Mouse (Mus musculus) liver, embryonic 12.5 days (tissue): ENCODE data around the gene Hoxc4. TPM values are rescaled to one million over a fixed set of nuclear protein-coding genes. Genes with fewer than 3 reads are reported as not detected.

ENCODE experiments used
- ATAC-seq: fragments of 200-750 bp; cut with Nextera tagmentation; 2 replicates; pipeline ENCODE4 v1.8.0; 2017; ENCODE audit warnings: moderate number of reproducible peaks, mild to moderate bottlenecking, moderate library complexity
- H3K27ac ChIP-seq: fragments of 300-500 bp; sonication (generic); 2 replicates; pipeline ENCODE4 v1.5.1; 2016; ENCODE audit warnings: mild to moderate bottlenecking
- H3K27me3 ChIP-seq: fragments of 300-500 bp; sonication (generic); replicated peaks from 2 replicates; pipeline ENCODE4 v1.6.1; 2016; ENCODE audit warnings: mild to moderate bottlenecking, moderate library complexity
- H3K36me3 ChIP-seq: fragments of 300-500 bp; sonication (generic); 2 replicates; pipeline ENCODE4 v1.6.1; 2016; ENCODE audit warnings: mild to moderate bottlenecking, moderate library complexity
- H3K4me1 ChIP-seq: fragments of 300-500 bp; sonication (generic); 2 replicates; pipeline ENCODE4 v1.6.1; 2016
- H3K4me2 ChIP-seq: fragments of 300-500 bp; sonication (generic); 2 replicates; pipeline ENCODE4 v1.6.1; 2016; ENCODE audit warnings: mild to moderate bottlenecking, moderate library complexity
- H3K4me3 ChIP-seq: fragments of 300-500 bp; sonication (generic); 2 replicates; pipeline ENCODE4 v1.5.1; 2016; ENCODE audit warnings: mild to moderate bottlenecking, moderate library complexity
- H3K9ac ChIP-seq: fragments of 300-500 bp; sonication (generic); 2 replicates; pipeline ENCODE4 v1.6.1; 2016; ENCODE audit warnings: mild to moderate bottlenecking, moderate library complexity
- H3K9me3 ChIP-seq: fragments of 300-500 bp; sonication (generic); replicated peaks from 2 replicates; pipeline ENCODE4 v1.6.1; 2016; ENCODE audit warnings: mild to moderate bottlenecking, moderate library complexity
- WGBS: fragments of 180-500 bp; shearing (Covaris S2); methylation state at CpG from one replicate; pipeline ENCODE4 v1.1.7; 2016; ENCODE audit not compliant: insufficient replicate concordance; 5-methylcytosine and 5-hydroxymethylcytosine counted together
- polyA plus RNA-seq: library from polyadenylated mRNA; unstranded; fragments of >200 nt; fragmentation: Nextera tagmentation; extraction: Ambion mirVana; gene quantifications from 2 replicates; pipeline ENCODE4 v1.2.1, GENCODE M21; 2016

Hoxc4 gene
- polyA plus RNA-seq, 1 experiment from 2014 or later, result 1.3 TPM

DNA sequence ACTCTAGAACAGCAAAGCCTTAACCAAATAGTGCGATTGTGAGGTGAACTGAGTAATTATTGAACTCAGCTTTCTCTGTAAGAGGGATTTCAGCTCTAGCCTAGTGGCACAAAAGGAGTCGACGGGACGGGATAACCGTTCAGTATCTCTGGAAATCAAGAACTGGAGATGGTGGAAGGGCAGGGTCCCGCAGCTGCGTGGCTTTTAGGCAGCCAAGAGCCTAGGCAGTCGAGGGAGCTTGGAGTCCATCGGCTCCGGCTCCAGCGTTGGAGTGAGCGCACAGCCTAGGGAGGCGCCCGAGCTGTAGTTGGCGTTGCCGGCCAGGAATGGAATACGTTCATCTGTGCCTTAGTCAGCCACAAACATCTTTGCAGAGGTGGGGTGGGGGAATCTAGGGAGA, 13.4 kb upstream of the Hoxc4 start:
- Histone ChIP-seq H3K36me3 (no peaks in the 10 kb centered on the region), H3K9ac (no peak overlapping the region), H3K27me3 (peaks cover 100% of the 10 kb centered on the region), H3K4me2 (no peak overlapping the region), H3K27ac (no peak overlapping the region), H3K9me3 (no peaks in the 10 kb centered on the region), H3K4me3 (no peak overlapping the region), H3K4me1 (0 out of 2 replicates have a peak, but pooled peaks cover 4% of the 10 kb centered on the region)
- WGBS, result 3% methylated on average over 17 of the region's 17 CpGs
- no peak for ATAC-seq

DNA sequence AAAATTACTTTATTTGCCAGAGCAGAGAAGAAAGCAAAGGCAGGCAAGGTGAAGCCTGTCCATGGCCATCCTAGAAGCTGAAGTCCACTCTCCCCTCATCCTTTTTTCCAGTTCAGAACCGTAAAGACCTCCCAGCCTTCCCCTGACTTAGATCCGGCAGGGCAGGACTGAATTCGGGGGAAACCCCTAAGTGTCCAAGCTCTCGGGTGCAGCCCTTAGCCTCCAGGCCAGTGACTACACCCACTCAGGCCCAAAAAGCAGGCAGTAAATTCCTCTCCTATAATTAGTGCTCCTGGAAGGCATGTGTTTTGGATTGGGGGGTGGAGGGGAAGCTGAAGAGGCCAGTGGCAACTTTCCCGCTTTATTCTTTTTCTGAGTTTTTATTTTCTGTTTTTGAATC, 12.9 kb upstream of the Hoxc4 start:
- ATAC-seq, result no peak
- Histone ChIP-seq H3K9me3 (no peaks in the 10 kb centered on the region), H3K36me3 (no peaks in the 10 kb centered on the region), H3K27me3 (peaks cover 100% of the 10 kb centered on the region), H3K4me3 (no peak overlapping the region), H3K4me2 (no peak overlapping the region), H3K9ac (no peak overlapping the region), H3K4me1 (no peaks in the 10 kb centered on the region), H3K27ac (no peak overlapping the region)
- 9% methylated on average over 5 of the region's 5 CpGs for WGBS

DNA sequence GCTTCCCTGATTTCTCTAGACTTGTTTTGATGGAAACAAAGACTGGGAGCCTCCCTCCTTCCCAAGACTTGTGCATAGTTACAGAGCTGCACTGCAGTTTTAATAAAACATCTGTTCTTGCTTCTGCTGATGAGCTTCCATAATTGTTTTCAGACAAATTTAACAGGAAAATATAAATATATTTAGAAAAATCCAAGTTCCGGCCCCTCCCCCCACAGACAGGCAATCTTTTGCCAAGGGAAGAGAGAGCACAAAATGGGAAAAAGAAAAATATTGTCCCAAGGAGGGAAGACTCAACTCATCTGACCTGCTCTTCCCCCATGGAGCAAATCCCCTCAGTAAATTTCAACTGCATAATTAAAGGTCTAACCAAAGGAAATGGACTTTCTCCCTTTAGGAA, 12.4 kb upstream of the Hoxc4 start:
- no peaks in the 10 kb centered on the region for H3K9me3 ChIP-seq
- 21% methylated on average over 1 of the region's 1 CpGs for WGBS
- H3K27ac ChIP-seq, result no peak overlapping the region
- no peaks in the 10 kb centered on the region for H3K36me3 ChIP-seq
- no peaks in the 10 kb centered on the region for H3K4me1 ChIP-seq
- H3K4me3 ChIP-seq, result no peak overlapping the region
- H3K9ac ChIP-seq, result no peak overlapping the region
- peaks cover 100% of the 10 kb centered on the region for H3K27me3 ChIP-seq
- no peak for ATAC-seq
- H3K4me2 ChIP-seq, result no peak overlapping the region

DNA sequence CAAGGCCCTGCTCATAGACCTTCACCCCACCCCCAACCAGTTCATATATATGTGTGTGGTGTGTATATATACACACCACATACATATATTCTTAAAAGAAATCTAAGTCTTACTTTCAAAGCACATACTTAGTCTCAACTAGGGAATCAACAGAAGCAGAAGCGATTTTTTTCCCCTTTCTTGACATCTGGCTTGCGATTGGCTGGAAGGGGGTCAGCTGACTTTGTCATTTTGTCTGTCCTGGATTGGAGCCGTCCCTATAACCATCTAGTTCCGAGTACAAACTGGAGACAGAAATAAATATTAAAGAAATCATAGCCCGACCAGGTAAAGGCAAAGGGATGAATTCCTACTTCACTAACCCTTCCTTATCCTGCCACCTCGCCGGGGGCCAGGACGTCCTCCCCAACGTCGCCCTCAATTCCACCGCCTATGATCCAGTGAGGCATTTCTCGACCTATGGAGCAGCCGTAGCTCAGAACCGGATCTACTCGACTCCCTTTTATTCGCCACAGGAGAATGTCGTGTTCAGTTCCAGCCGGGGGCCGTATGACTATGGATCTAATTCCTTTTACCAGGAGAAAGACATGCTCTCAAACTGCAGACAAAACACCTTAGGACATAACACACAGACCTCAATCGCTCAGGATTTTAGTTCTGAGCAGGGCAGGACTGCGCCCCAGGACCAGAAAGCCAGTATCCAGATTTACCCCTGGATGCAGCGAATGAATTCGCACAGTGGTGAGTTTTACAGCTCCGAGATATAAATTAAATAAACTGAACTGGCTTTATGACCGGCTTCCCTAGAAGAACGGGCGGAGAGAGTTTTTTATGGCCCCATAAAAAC, 9.2 kb upstream of the Hoxc4 start:
- Histone ChIP-seq H3K9ac (no peak overlapping the region), H3K4me3 (0 out of 2 replicates have a peak overlapping the region, but pooled peaks have one; percentile 3)

DNA sequence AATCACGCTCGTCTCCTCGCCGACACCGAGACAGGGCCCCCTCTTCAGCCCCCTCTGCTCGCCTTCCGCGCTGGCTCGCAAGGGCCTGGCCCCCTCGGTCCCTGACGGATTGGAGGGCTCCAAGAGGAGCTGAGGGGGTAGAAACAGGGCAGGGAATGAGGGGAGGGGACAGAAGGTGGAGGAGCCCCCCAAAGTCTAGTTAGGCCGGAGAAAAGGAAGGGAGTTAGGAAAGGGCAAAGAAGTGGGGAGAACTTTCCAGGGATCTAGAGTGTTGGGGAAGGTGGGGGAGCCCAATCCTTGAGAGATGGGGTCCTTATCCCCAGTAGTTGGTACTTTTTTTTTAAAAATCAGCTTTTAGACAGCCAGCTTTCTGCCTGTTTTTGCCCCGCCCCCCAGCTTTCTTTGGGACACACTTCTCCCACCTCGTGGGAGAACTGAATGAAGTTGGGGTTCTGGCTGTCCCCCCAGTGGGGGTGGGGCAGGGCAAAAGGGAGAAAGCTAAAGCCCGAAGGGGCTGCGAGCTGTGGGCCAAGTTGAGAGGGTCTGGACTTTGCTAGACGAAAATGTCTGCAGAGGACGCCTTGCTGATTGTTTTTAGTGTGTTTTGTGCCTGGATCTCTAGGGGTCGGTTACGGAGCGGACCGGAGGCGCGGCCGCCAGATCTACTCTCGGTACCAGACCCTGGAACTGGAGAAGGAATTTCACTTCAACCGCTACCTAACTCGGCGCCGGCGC, 8.5 kb upstream of the Hoxc4 start:
- no peak for ATAC-seq
- Histone ChIP-seq H3K4me2 (no peak overlapping the region), H3K4me1 (0 out of 2 replicates have a peak, but pooled peaks cover 4% of the 10 kb centered on the region), H3K27ac (no peak overlapping the region), H3K4me3 (0 out of 2 replicates have a peak overlapping the region, but pooled peaks have one; percentile 3), H3K9me3 (no peaks in the 10 kb centered on the region), H3K9ac (no peak overlapping the region), H3K27me3 (peaks cover 99% of the 10 kb centered on the region), H3K36me3 (no peaks in the 10 kb centered on the region)
- WGBS, result 2% methylated on average over 31 of the region's 31 CpGs

More for the DNA sequence above, 9.2 kb upstream of the Hoxc4 start:
- H3K27ac ChIP-seq, result no peak overlapping the region
- H3K9me3 ChIP-seq, result no peaks in the 10 kb centered on the region
- H3K36me3 ChIP-seq, result no peaks in the 10 kb centered on the region
- H3K4me2 ChIP-seq, result no peak overlapping the region; the same call in 1 of the 2 replicates
- H3K4me1 ChIP-seq, result 0 out of 2 replicates have a peak, but pooled peaks cover 4% of the 10 kb centered on the region
- no peak for ATAC-seq
- H3K27me3 ChIP-seq, result peaks cover 99% of the 10 kb centered on the region
- 4% methylated on average over 27 of the region's 27 CpGs for WGBS

DNA sequence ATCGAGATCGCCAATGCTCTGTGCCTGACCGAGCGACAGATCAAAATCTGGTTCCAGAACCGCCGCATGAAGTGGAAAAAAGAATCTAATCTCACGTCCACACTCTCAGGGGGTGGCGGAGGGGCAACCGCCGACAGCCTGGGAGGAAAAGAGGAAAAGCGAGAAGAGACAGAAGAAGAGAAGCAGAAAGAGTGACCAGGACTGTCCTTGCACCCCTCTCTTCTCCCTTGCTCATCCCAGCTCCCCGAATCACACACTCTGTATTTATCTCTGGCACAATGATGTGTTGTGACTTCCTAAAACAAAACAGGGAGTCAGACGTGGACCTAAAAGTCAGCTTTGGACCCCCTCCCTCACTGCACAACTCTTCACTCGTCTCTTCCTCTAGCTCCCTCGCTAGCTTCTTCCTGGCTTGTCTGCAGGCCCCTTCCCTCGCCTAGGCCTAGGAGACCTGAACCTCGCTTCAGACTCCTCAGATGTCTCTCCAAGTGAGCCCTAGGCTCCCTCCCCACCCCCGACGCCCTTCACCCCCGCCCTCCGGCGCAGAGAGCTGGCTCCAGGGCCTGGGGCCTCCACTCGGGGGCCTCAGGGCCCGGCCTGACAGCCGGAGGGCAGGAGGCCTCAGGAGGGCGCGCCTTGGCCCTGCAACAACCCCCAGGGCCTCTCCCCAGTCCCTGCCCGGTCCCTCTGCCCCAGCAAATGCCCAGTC, 7.7 kb upstream of the Hoxc4 start:
- Histone ChIP-seq H3K4me2 (no peak overlapping the region), H3K27me3 (peaks cover 99% of the 10 kb centered on the region), H3K9ac (no peak overlapping the region), H3K36me3 (no peaks in the 10 kb centered on the region), H3K27ac (no peak overlapping the region), H3K9me3 (no peaks in the 10 kb centered on the region), H3K4me1 (0 out of 2 replicates have a peak, but pooled peaks cover 4% of the 10 kb centered on the region), H3K4me3 (no peak overlapping the region)
- 3% methylated on average over 28 of the region's 28 CpGs for WGBS
- no peak for ATAC-seq

DNA sequence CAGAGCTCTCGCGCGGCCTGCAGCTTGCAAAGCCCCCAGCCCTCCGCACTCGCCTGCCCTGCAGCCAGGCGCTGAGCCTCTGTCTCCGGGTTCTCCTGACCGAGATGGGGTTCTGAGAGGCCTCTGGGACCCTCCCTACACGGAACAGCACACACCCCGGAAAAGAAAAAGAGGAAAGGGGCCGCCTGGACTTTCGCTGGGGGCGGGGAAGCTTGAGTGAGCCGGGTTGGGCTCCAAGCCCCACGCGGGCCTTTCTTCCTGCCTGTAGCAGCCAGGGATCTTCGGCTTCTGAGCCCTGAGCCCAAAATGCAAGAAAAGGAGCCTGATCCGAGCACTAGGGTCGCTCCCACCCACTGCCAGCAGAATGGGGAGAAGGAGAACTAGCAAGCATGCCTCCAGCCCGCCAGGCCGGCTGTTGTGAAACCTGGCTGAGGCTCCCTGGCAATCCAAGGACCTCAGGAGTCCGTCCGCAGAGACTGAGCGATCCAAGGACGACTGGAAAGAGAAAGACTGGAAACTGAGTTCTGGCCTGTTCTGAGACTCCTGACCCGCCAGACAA, 6.7 kb upstream of the Hoxc4 start:
- ATAC-seq, result no peak
- no peak overlapping the region for H3K4me3 ChIP-seq
- H3K9me3 ChIP-seq, result no peaks in the 10 kb centered on the region
- H3K27ac ChIP-seq, result no peak overlapping the region
- H3K36me3 ChIP-seq, result no peaks in the 10 kb centered on the region
- peaks cover 99% of the 10 kb centered on the region for H3K27me3 ChIP-seq
- H3K4me1 ChIP-seq, result 0 out of 2 replicates have a peak, but pooled peaks cover 4% of the 10 kb centered on the region
- peak overlapping the region; percentile 17 for H3K4me2 ChIP-seq
- H3K9ac ChIP-seq, result no peak overlapping the region
- WGBS, result 4% methylated on average over 26 of the region's 26 CpGs

DNA sequence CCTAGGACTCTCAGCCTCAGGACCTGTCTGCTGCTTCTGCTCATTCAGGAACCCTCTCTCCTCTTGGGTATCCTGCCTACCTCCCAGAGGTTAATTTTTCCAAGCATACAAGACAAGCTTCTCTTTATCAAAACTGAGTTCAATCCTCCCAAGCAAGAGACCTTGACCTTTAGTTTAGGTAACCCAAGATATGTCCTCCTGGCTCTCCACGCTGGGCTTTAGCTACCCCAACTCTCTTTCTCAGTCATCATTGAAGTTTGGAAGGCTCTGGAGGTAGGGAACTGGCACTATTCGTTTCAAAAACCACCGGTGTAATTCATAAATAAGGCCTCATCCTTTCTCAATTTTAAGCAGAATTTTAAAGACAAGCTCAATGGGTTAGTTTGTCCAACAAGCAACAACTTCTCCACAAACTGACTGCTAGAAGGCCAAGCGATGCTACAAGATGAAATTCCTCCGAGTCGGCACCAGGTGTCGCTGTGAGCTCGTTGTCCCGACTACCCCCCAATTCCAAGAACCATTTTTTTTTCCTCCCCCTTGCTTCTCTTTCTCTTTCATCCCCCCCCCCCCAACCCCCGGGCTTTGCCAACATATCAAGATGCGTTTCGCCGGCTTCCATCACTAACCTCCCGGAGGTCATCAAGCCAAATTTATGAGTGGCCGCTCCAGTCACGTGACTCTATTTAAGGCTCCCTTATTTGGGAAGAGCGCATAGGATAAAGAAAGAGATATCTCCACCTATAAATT, 5.3 kb upstream of the Hoxc4 start:
- H3K4me2 ChIP-seq, result peak overlapping the region; percentile 17
- H3K4me3 ChIP-seq, result peak overlapping the region; percentile 27; the same call in 1 of the 2 replicates

DNA sequence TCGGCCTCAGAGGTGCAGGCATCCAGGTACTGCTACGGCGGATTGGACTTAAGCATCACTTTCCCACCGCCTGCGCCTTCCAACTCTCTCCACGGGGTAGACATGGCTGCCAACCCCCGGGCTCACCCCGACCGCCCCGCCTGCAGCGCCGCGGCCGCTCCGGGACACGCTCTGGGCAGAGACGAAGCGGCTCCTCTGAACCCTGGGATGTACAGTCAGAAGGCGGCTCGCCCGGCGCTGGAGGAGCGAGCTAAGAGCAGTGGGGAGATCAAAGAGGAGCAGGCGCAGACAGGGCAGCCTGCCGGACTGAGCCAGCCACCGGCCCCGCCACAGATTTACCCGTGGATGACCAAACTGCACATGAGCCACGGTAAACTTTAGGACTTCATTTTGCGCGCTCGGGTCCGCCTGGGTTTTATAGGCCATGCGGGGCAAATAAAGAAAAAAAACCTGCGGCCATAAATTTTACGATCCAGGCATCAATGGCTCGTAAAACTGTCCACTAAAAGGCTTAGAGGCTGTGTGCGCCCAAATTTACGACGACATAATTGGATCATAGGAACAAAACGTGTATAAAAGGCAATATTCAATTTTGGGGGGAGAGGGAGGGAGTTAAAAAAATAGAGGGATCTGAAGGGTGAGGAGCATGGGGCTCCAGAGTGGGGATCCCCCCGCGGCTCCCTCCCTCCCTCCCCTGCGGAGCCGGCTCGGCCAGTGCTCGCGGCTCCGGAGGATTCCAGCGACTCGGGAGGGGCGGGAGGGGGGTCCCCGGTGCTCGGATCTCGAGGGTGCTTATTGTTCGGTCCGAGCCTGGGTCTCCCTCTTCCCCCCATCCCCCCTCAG, 4.3 kb upstream of the Hoxc4 start:
- Histone ChIP-seq H3K4me2 (peak overlapping the region; percentile 17), H3K4me1 (0 out of 2 replicates have a peak, but pooled peaks cover 4% of the 10 kb centered on the region), H3K9me3 (no peaks in the 10 kb centered on the region), H3K36me3 (no peaks in the 10 kb centered on the region), H3K9ac (no peak overlapping the region; the same call in 1 of the 2 replicates), H3K27me3 (peaks cover 99% of the 10 kb centered on the region), H3K27ac (no peak overlapping the region), H3K4me3 (peak overlapping the region; percentile 27)
- ATAC-seq, result no peak
- 2% methylated on average over 49 of the region's 57 CpGs for WGBS

More for the DNA sequence above, 5.3 kb upstream of the Hoxc4 start:
- WGBS, result 4% methylated on average over 17 of the region's 17 CpGs
- Histone ChIP-seq H3K27ac (no peak overlapping the region), H3K27me3 (peaks cover 99% of the 10 kb centered on the region), H3K9me3 (no peaks in the 10 kb centered on the region), H3K36me3 (no peaks in the 10 kb centered on the region), H3K9ac (no peak overlapping the region), H3K4me1 (0 out of 2 replicates have a peak, but pooled peaks cover 4% of the 10 kb centered on the region)
- ATAC-seq, result no peak

DNA sequence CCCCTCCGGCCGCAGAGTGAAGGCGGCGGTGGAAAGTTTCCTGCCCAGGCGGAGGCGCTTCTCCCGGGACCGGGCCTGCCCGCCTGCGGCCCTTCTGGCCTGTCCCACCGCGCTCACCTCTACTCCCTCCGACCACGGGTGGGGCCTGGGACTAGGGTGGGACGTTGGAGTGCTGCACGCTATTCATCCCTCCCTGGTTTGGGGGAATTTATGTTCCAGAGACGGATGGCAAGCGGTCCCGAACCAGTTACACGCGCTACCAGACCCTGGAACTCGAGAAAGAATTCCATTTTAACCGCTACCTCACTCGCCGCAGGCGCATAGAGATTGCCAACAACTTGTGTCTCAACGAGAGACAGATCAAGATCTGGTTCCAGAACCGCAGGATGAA, 3.7 kb upstream of the Hoxc4 start:
- Histone ChIP-seq H3K27ac (no peak overlapping the region), H3K4me3 (peak overlapping the region; percentile 18; the same call in 1 of the 2 replicates), H3K4me1 (0 out of 2 replicates have a peak, but pooled peaks cover 4% of the 10 kb centered on the region), H3K9ac (no peak overlapping the region; the same call in 1 of the 2 replicates), H3K9me3 (no peaks in the 10 kb centered on the region), H3K36me3 (no peaks in the 10 kb centered on the region), H3K4me2 (peak overlapping the region; percentile 17; the same call in 1 of the 2 replicates), H3K27me3 (peaks cover 99% of the 10 kb centered on the region)
- WGBS, result 1% methylated on average over 23 of the region's 28 CpGs
- no peak for ATAC-seq
